Mouse (Mus musculus) embryonic facial prominence, embryonic 14.5 days (tissue): Measurements from ENCODE around the gene Atf6. TPM values are rescaled to one million over a fixed set of nuclear protein-coding genes. Genes with fewer than 3 reads are reported as not detected.
A peak's percentile ranks its signal among the peaks of the same experiment; 100 is the strongest.

ENCODE experiments used
- ATAC-seq: fragments of 200-750 bp; cut with Nextera tagmentation; 2 replicates; pipeline ENCODE4 v1.8.0; 2017; ENCODE audit warnings: low read depth, moderate number of reproducible peaks, moderate TSS enrichment
- DNase-seq: peaks from one replicate; pipeline ENCODE4 v3.0.0-alpha.2; 2015; ENCODE audit warnings: low spot score
- H3K27ac ChIP-seq: fragments of 300-500 bp; sonication (generic); replicated peaks from 2 replicates; pipeline ENCODE4 v1.5.1; 2014; ENCODE audit warnings: low read depth, mild to moderate bottlenecking, low read length, moderate library complexity
- H3K27me3 ChIP-seq: fragments of 300-500 bp; sonication (generic); replicated peaks from 2 replicates; pipeline ENCODE4 v1.6.1; 2014; ENCODE audit warnings: low read length; ENCODE audit not compliant: control insufficient read depth, insufficient read depth
- H3K36me3 ChIP-seq: fragments of 300-500 bp; sonication (generic); 2 replicates; pipeline ENCODE4 v1.6.1; 2014; ENCODE audit warnings: low read length, mixed read lengths; ENCODE audit not compliant: control insufficient read depth, insufficient read depth
- H3K4me1 ChIP-seq: fragments of 300-500 bp; sonication (generic); 2 replicates; pipeline ENCODE4 v1.6.1; 2014; ENCODE audit warnings: antibody characterized with exemption, low read length; ENCODE audit not compliant: control insufficient read depth, insufficient read depth
- H3K4me2 ChIP-seq: fragments of 300-500 bp; sonication (generic); 2 replicates; pipeline ENCODE4 v1.6.1; 2014; ENCODE audit warnings: low read depth, mild to moderate bottlenecking, low read length, moderate library complexity, mixed read lengths
- H3K4me3 ChIP-seq: fragments of 300-500 bp; sonication (generic); 2 replicates; pipeline ENCODE4 v1.5.1; 2014; ENCODE audit warnings: low read depth, mild to moderate bottlenecking, low read length
- H3K9ac ChIP-seq: fragments of 300-500 bp; sonication (generic); 2 replicates; pipeline ENCODE4 v1.6.1; 2014; ENCODE audit warnings: low read depth, mild to moderate bottlenecking, low read length, moderate library complexity, mixed read lengths
- H3K9me3 ChIP-seq: fragments of 300-500 bp; sonication (generic); 2 replicates; pipeline ENCODE4 v1.6.1; 2016; ENCODE audit warnings: low read length; ENCODE audit not compliant: control insufficient read depth
- WGBS: fragments of 180-500 bp; shearing (Covaris S2); extraction: QIAGEN DNeasy Blood & Tissue Kit; methylation state at CpG from one replicate; pipeline ENCODE4 v1.1.7; 2014; 5-methylcytosine and 5-hydroxymethylcytosine counted together
- polyA plus RNA-seq: library from polyadenylated mRNA; unstranded; fragments of >200 nt; fragmentation: Nextera tagmentation; extraction: Ambion mirVana; gene quantifications from 2 replicates; pipeline ENCODE4 v1.2.1, GENCODE M21; 2014

Gene Atf6
- polyA plus RNA-seq, 1 experiment from 2014 or later: 10.8 TPM

- Histone ChIP-seq H3K9ac (no peak overlapping the region), H3K27me3 (no peaks in the 10 kb centered on the region), H3K36me3 (no peaks in the 10 kb centered on the region), H3K27ac (no peak overlapping the region), H3K4me1 (no peaks in the 10 kb centered on the region), H3K9me3 (no peaks in the 10 kb centered on the region), H3K4me2 (no peak overlapping the region), H3K4me3 (no peak overlapping the region)
- DNase-seq: no peak
- no peak for ATAC-seq
- WGBS: 73% methylated on average over 8 of the region's 8 CpGs
Measured at GRCm38 (mm10) chr1:170729267-170729962, 138.2 kb downstream of the Atf6 start.

- Histone ChIP-seq H3K36me3 (no peaks in the 10 kb centered on the region), H3K9ac (no peak overlapping the region), H3K27me3 (no peaks in the 10 kb centered on the region), H3K27ac (no peak overlapping the region; the same call in 1 of the 2 replicates), H3K4me3 (no peak overlapping the region), H3K9me3 (no peaks in the 10 kb centered on the region), H3K4me1 (no peaks in the 10 kb centered on the region), H3K4me2 (no peak overlapping the region)
- ATAC-seq (no peak), DNase-seq (peak; percentile 18)
- 60% methylated on average over 6 of the region's 6 CpGs for WGBS
Measured at GRCm38 (mm10) chr1:170728524-170728923, 139.0 kb downstream of the Atf6 start.

- Histone ChIP-seq H3K4me2 (no peak overlapping the region), H3K9ac (no peak overlapping the region), H3K36me3 (no peaks in the 10 kb centered on the region), H3K4me3 (no peak overlapping the region), H3K27me3 (no peaks in the 10 kb centered on the region), H3K9me3 (no peaks in the 10 kb centered on the region), H3K27ac (no peak overlapping the region), H3K4me1 (peaks cover 17% of the 10 kb centered on the region; the same call in 1 of the 2 replicates)
- DNase-seq (no peak), ATAC-seq (no peak)
- 81% methylated on average over 5 of the region's 5 CpGs for WGBS
Measured at GRCm38 (mm10) chr1:170721560-170721959, 146.0 kb downstream of the Atf6 start.

GRCm38 (mm10) chr1:170718133-170718810 is 149.3 kb downstream of the Atf6 start:
- Histone ChIP-seq H3K27ac (peak overlapping the region; percentile 55), H3K36me3 (no peaks in the 10 kb centered on the region), H3K27me3 (no peaks in the 10 kb centered on the region), H3K9me3 (no peaks in the 10 kb centered on the region), H3K4me2 (no peak overlapping the region), H3K9ac (no peak overlapping the region), H3K4me3 (no peak overlapping the region), H3K4me1 (peaks cover 17% of the 10 kb centered on the region; the same call in 1 of the 2 replicates)
- ATAC-seq (peak; percentile 79; the same call in 1 of the 2 replicates), DNase-seq (peak; percentile 84)
- WGBS: 37% methylated on average over 8 of the region's 8 CpGs

- H3K9ac ChIP-seq: no peak overlapping the region
- no peaks in the 10 kb centered on the region for H3K36me3 ChIP-seq
- H3K4me1 ChIP-seq: peaks cover 17% of the 10 kb centered on the region; the same call in 1 of the 2 replicates
- H3K9me3 ChIP-seq: no peaks in the 10 kb centered on the region
- peak overlapping the region; percentile 55; the same call in 1 of the 2 replicates for H3K27ac ChIP-seq
- ATAC-seq (no peak), DNase-seq (no peak)
- H3K4me2 ChIP-seq: no peak overlapping the region
- WGBS: 72% methylated on average over 3 of the region's 3 CpGs
- no peak overlapping the region for H3K4me3 ChIP-seq
- no peaks in the 10 kb centered on the region for H3K27me3 ChIP-seq
Measured at GRCm38 (mm10) chr1:170717241-170717828, 150.2 kb downstream of the Atf6 start.

GRCm38 (mm10) chr1:170711731-170712130 is 155.8 kb downstream of the Atf6 start:
- Histone ChIP-seq H3K9me3 (no peaks in the 10 kb centered on the region), H3K4me3 (no peak overlapping the region), H3K4me1 (no peaks in the 10 kb centered on the region), H3K9ac (no peak overlapping the region), H3K27me3 (no peaks in the 10 kb centered on the region), H3K36me3 (0 out of 2 replicates have a peak, but pooled peaks cover 4% of the 10 kb centered on the region), H3K27ac (no peak overlapping the region), H3K4me2 (no peak overlapping the region)
- WGBS: 94% methylated on average over 7 of the region's 7 CpGs
- DNase-seq (no peak), ATAC-seq (no peak)

GRCm38 (mm10) chr1:170709969-170710368 is 157.6 kb downstream of the Atf6 start:
- 91% methylated on average over 3 of the region's 3 CpGs for WGBS

GRCm38 (mm10) chr1:170709481-170709880 is 158.1 kb downstream of the Atf6 start:
- Histone ChIP-seq H3K4me3 (no peak overlapping the region), H3K9me3 (no peaks in the 10 kb centered on the region), H3K4me2 (no peak overlapping the region), H3K27me3 (no peaks in the 10 kb centered on the region), H3K27ac (no peak overlapping the region), H3K9ac (no peak overlapping the region), H3K36me3 (0 out of 2 replicates have a peak, but pooled peaks cover 4% of the 10 kb centered on the region), H3K4me1 (no peaks in the 10 kb centered on the region)
- WGBS: 92% methylated on average over 8 of the region's 8 CpGs
- no peak for DNase-seq
- ATAC-seq: no peak

More at GRCm38 (mm10) chr1:170709969-170710368, 157.6 kb downstream of the Atf6 start:
- no peak for DNase-seq
- Histone ChIP-seq H3K9me3 (no peaks in the 10 kb centered on the region), H3K4me1 (no peaks in the 10 kb centered on the region), H3K27me3 (no peaks in the 10 kb centered on the region), H3K9ac (no peak overlapping the region), H3K36me3 (0 out of 2 replicates have a peak, but pooled peaks cover 4% of the 10 kb centered on the region), H3K4me2 (no peak overlapping the region), H3K27ac (no peak overlapping the region), H3K4me3 (no peak overlapping the region)
- no peak for ATAC-seq
